Mouse (Mus musculus) spleen, adult 2 months (tissue): ENCODE data around the gene Ets1. TPM values are rescaled to one million over a fixed set of nuclear protein-coding genes. Genes with fewer than 3 reads are reported as not detected.

Source experiments
- DNase-seq, 2 experiments: peaks; one replicate each; pipeline versions ENCODE4 v3.0.0 to v3.0.0-alpha.2; 2012 to 2021; ENCODE audit warnings: low spot score in 2 of 2, low read depth in 1 of 2
- H3K27ac ChIP-seq: fragments of 200-500 bp; 2 replicates; pipeline ENCODE4 v1.5.1; 2012; ENCODE audit warnings: low read length, inconsistent platforms; ENCODE audit not compliant: insufficient read depth
- H3K27me3 ChIP-seq: fragments of 200-500 bp; 2 replicates; pipeline ENCODE4 v1.6.1; 2012; ENCODE audit warnings: mild to moderate bottlenecking, moderate library complexity, low read length, inconsistent platforms; ENCODE audit not compliant: control insufficient read depth, insufficient read depth
- H3K36me3 ChIP-seq: fragments of 200-500 bp; 2 replicates; pipeline ENCODE4 v1.6.1; 2012; ENCODE audit warnings: mild to moderate bottlenecking, low read length, inconsistent platforms; ENCODE audit not compliant: control insufficient read depth, insufficient read depth
- H3K4me1 ChIP-seq: fragments of 200-500 bp; 2 replicates; pipeline ENCODE4 v1.6.1; 2011; ENCODE audit warnings: inconsistent platforms; ENCODE audit not compliant: control insufficient read depth, insufficient read depth, insufficient read length
- H3K4me3 ChIP-seq: fragments of 200-500 bp; 2 replicates; pipeline ENCODE4 v1.5.1; 2011; ENCODE audit warnings: mild to moderate bottlenecking, inconsistent platforms; ENCODE audit not compliant: insufficient read depth, insufficient read length; ENCODE audit errors: extremely low read depth
- CTCF ChIP-seq: fragments of 200-500 bp; IDR thresholded peaks from 2 replicates; pipeline ENCODE4 v1.5.1; 2011; ENCODE audit warnings: mild to moderate bottlenecking, inconsistent platforms; ENCODE audit not compliant: insufficient read depth, insufficient read length, insufficient replicate concordance; ENCODE audit errors: extremely low read depth
- POLR2A ChIP-seq: fragments of 200-500 bp; IDR thresholded peaks from 2 replicates; pipeline ENCODE4 v1.6.1; 2011; ENCODE audit warnings: low read depth, low read length, inconsistent platforms
- WGBS: fragments of 180-500 bp; shearing (Covaris S2); methylation state at CpG from one replicate; pipeline ENCODE4 v1.1.7; 2018; 5-methylcytosine and 5-hydroxymethylcytosine counted together
- polyA plus RNA-seq: library from polyadenylated mRNA; depleted of rRNA; stranded (reverse); fragments of >200 nt; gene quantifications from 2 replicates; pipeline ENCODE4 v1.2.3, GENCODE M21; 2012

The Ets1 gene
- polyA plus RNA-seq, 1 experiment, result 115 TPM

GRCm38 (mm10) chr9:32701998-32702305 is 65.9 kb downstream of the Ets1 start:
- H3K27ac ChIP-seq, result peak overlapping the region; percentile 84
- TF ChIP-seq POLR2A, result no peak
- TF ChIP-seq CTCF, result no peak
- H3K36me3 ChIP-seq, result peaks cover 31% of the 10 kb centered on the region
- DNase-seq, result no peak
- peaks cover 22% of the 10 kb centered on the region for H3K4me1 ChIP-seq
- no peaks in the 10 kb centered on the region for H3K27me3 ChIP-seq
- peak overlapping the region; percentile 58 for H3K4me3 ChIP-seq
- WGBS, result 61% methylated on average over 2 of the region's 2 CpGs

GRCm38 (mm10) chr9:32702836-32703395 is 66.9 kb downstream of the Ets1 start:
- DNase-seq, result no peak
- H3K4me3 ChIP-seq, result peak overlapping the region; percentile 44
- WGBS, result 26% methylated on average over 4 of the region's 4 CpGs

GRCm38 (mm10) chr9:32703976-32704745 is 68.1 kb downstream of the Ets1 start:
- H3K4me3 ChIP-seq, result peak overlapping the region; percentile 33; the same call in 1 of the 2 replicates
- no peak for DNase-seq
- WGBS, result 53% methylated on average over 7 of the region's 7 CpGs
- H3K4me1 ChIP-seq, result peaks cover 25% of the 10 kb centered on the region
- peaks cover 29% of the 10 kb centered on the region for H3K36me3 ChIP-seq
- no peak for TF ChIP-seq POLR2A
- no peak for TF ChIP-seq CTCF
- H3K27ac ChIP-seq, result peak overlapping the region; percentile 83
- H3K27me3 ChIP-seq, result no peaks in the 10 kb centered on the region

More at GRCm38 (mm10) chr9:32702836-32703395, 66.9 kb downstream of the Ets1 start:
- Histone ChIP-seq H3K27ac (peak overlapping the region; percentile 83), H3K27me3 (no peaks in the 10 kb centered on the region), H3K4me1 (peaks cover 22% of the 10 kb centered on the region), H3K36me3 (peaks cover 29% of the 10 kb centered on the region)
- no peak for TF ChIP-seq POLR2A

GRCm38 (mm10) chr9:32705827-32706478 is 69.9 kb downstream of the Ets1 start:
- Histone ChIP-seq H3K27me3 (no peaks in the 10 kb centered on the region), H3K4me1 (peaks cover 41% of the 10 kb centered on the region), H3K4me3 (peak overlapping the region; percentile 11; the same call in 1 of the 2 replicates), H3K36me3 (peaks cover 24% of the 10 kb centered on the region), H3K27ac (peak overlapping the region; percentile 82)
- DNase-seq, result no peak
- WGBS, result 18% methylated on average over 9 of the region's 9 CpGs
- no peak for TF ChIP-seq CTCF
- TF ChIP-seq POLR2A, result no peak

GRCm38 (mm10) chr9:32707436-32707835 is 71.4 kb downstream of the Ets1 start:
- Histone ChIP-seq H3K27ac (peak overlapping the region; percentile 48; the same call in 1 of the 2 replicates), H3K27me3 (no peaks in the 10 kb centered on the region), H3K4me3 (no peak overlapping the region), H3K4me1 (peaks cover 46% of the 10 kb centered on the region), H3K36me3 (peaks cover 20% of the 10 kb centered on the region)
- DNase-seq, result no peak
- WGBS, result 55% methylated on average over 3 of the region's 3 CpGs
- TF ChIP-seq CTCF (no peak), POLR2A (no peak)

- Histone ChIP-seq H3K27ac (peak overlapping the region; percentile 56), H3K4me3 (no peak overlapping the region), H3K36me3 (peaks cover 26% of the 10 kb centered on the region), H3K27me3 (no peaks in the 10 kb centered on the region), H3K4me1 (peaks cover 49% of the 10 kb centered on the region; the same call in 1 of the 2 replicates)
- TF ChIP-seq POLR2A (no peak), CTCF (no peak)
- 72% methylated on average over 6 of the region's 6 CpGs for WGBS
- DNase-seq, result no peak
These were observed 72.5 kb downstream of the Ets1 start for GRCm38 (mm10) chr9:32708491-32708890.

GRCm38 (mm10) chr9:32709359-32709758 is 73.3 kb downstream of the Ets1 start:
- WGBS, result 6% methylated on average over 5 of the region's 5 CpGs
- DNase-seq, result no peak
- Histone ChIP-seq H3K27ac (peak overlapping the region; percentile 78), H3K4me3 (peak overlapping the region; percentile 20; the same call in 1 of the 2 replicates), H3K27me3 (no peaks in the 10 kb centered on the region), H3K36me3 (peaks cover 31% of the 10 kb centered on the region), H3K4me1 (peaks cover 44% of the 10 kb centered on the region; the same call in 1 of the 2 replicates)
- TF ChIP-seq POLR2A (no peak), CTCF (no peak)
